In the genomic region with DNA sequence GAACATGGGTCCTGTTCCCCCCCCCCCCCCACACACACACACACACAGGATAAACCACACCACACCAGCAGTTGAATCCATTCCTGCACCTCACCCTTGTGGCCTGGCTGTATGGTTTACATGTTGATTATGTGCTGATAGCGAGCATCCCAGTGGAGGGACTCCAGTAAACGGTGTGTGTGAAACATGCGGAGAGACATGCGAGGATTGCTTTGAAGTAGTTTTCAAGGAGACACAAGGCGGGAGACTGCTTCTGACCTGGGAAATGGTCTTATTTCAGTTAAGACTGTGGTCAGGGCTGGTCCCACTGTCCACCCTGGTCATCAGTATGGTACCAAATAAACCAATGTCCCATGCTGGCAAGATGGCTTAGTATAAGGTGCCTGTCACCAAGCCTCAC, we compare ENCODE assay signal across 14 mouse cellular contexts.
"Had no signal": no experiment of that assay in that cellular context is flagged by ENCODE, and none has a peak within 500 bp of the region (broad histone marks: within the 10 kb centered on the region; RNA-seq: fewer than 3 reads in every experiment).

No protein-coding gene starts in this region.

- H3K36me3 ChIP-seq: intestine, embryonic 15.5 days had no signal

- H3K27me3 ChIP-seq: intestine, embryonic 15.5 days; kidney, embryonic 15.5 days; liver, embryonic 13.5 days; midbrain, embryonic 15.5 days had no signal

- DNase-seq: kidney, adult 18-20 months; kidney, postnatal 14 days; layer of hippocampus, adult 9-11 months; layer of hippocampus, postnatal 36 days; liver; liver, embryonic 13.5 days; liver, postnatal 0 days; lung, postnatal 36 days; thymus, adult 18-20 months; thymus, postnatal 14 days had no signal

- H3K4me2 ChIP-seq: intestine, embryonic 15.5 days; kidney, embryonic 15.5 days; liver, embryonic 13.5 days; midbrain, embryonic 11.5 days; midbrain, embryonic 15.5 days had no signal

- ATAC-seq: intestine, embryonic 15.5 days; liver, postnatal 0 days; midbrain, embryonic 15.5 days had no signal

- H3K4me1 ChIP-seq: liver, embryonic 13.5 days; midbrain, embryonic 15.5 days had no signal

- H3K9me3 ChIP-seq: intestine, embryonic 15.5 days; kidney, embryonic 15.5 days; liver, embryonic 13.5 days; midbrain, embryonic 15.5 days had no signal

- H3K9ac ChIP-seq: intestine, embryonic 15.5 days; kidney, embryonic 15.5 days; liver, embryonic 13.5 days; liver, postnatal 0 days; midbrain, embryonic 15.5 days had no signal

- H3K27ac ChIP-seq: intestine, embryonic 15.5 days; kidney, embryonic 15.5 days; liver, embryonic 13.5 days; midbrain, embryonic 15.5 days had no signal

- H3K4me3 ChIP-seq: intestine, embryonic 15.5 days; kidney, embryonic 15.5 days; liver, embryonic 13.5 days; midbrain, embryonic 15.5 days had no signal
